Mouse (Mus musculus): ENCODE results near the gene Nsmce4a. TPM values are rescaled to one million over a fixed set of nuclear protein-coding genes. Genes with fewer than 3 reads are reported as not detected.

Gene Nsmce4a
- 55.1 and 67.9 TPM in 2 replicates for polyA plus RNA-seq (2011; ENCODE audit: insufficient read length, low read depth, missing spikeins)

- no peak within 1 kb of the TSS for H3K4me3 ChIP-seq (ENCODE audit: insufficient read depth, low read length)
- H3K4me1 ChIP-seq (ENCODE audit: control insufficient read depth, insufficient read depth, low read length): 0 out of 2 replicates have a peak, but pooled peaks cover 5% of the 10 kb centered on the region
- H3K27ac ChIP-seq (ENCODE audit: insufficient read depth, low read length): no peak within 1 kb of the TSS
- TF ChIP-seq POLR2A (IDR thresholded peaks at IDR 0.05; ENCODE audit: low read depth, low read length) (no peak), CTCF (IDR thresholded peaks at IDR 0.05; ENCODE audit: borderline replicate concordance, insufficient read depth, low read length) (no peak)
Observed at GRCm38 (mm10) chr7:130572821-130573220, at the start of gene Nsmce4a. Gene Nsmce4a (minus strand): TSS chr7:130573118.

- TF ChIP-seq POLR2A (IDR thresholded peaks at IDR 0.05; ENCODE audit: low read depth, low read length) (no peak), CTCF (IDR thresholded peaks at IDR 0.05; ENCODE audit: borderline replicate concordance, insufficient read depth, low read length) (no peak)
- H3K27ac ChIP-seq (ENCODE audit: insufficient read depth, low read length): no peak overlapping the region
- no peak overlapping the region for H3K4me3 ChIP-seq (ENCODE audit: insufficient read depth, low read length)
- H3K4me1 ChIP-seq (ENCODE audit: control insufficient read depth, insufficient read depth, low read length): no peaks in the 10 kb centered on the region
Observed at GRCm38 (mm10) chr7:130622359-130622758, 49.4 kb upstream of the Nsmce4a start.

GRCm38 (mm10) chr7:130621953-130622352 lies 49.0 kb upstream of the Nsmce4a start:
- Histone ChIP-seq H3K4me1 (ENCODE audit: control insufficient read depth, insufficient read depth, low read length) (no peaks in the 10 kb centered on the region), H3K27ac (ENCODE audit: insufficient read depth, low read length) (no peak overlapping the region), H3K4me3 (ENCODE audit: insufficient read depth, low read length) (no peak overlapping the region)
- TF ChIP-seq CTCF (IDR thresholded peaks at IDR 0.05; ENCODE audit: borderline replicate concordance, insufficient read depth, low read length): no peak
- TF ChIP-seq POLR2A (IDR thresholded peaks at IDR 0.05; ENCODE audit: low read depth, low read length): no peak

- TF ChIP-seq CTCF (IDR thresholded peaks at IDR 0.05; ENCODE audit: borderline replicate concordance, insufficient read depth, low read length) (no peak), POLR2A (IDR thresholded peaks at IDR 0.05; ENCODE audit: low read depth, low read length) (no peak)
- Histone ChIP-seq H3K27ac (ENCODE audit: insufficient read depth, low read length) (no peak overlapping the region), H3K4me3 (ENCODE audit: insufficient read depth, low read length) (no peak overlapping the region), H3K4me1 (ENCODE audit: control insufficient read depth, insufficient read depth, low read length) (no peaks in the 10 kb centered on the region)
Observed at GRCm38 (mm10) chr7:130621068-130621467, 48.1 kb upstream of the Nsmce4a start.

GRCm38 (mm10) chr7:130617591-130617990 lies 44.7 kb upstream of the Nsmce4a start:
- TF ChIP-seq POLR2A (IDR thresholded peaks at IDR 0.05; ENCODE audit: low read depth, low read length): no peak
- no peak for TF ChIP-seq CTCF (IDR thresholded peaks at IDR 0.05; ENCODE audit: borderline replicate concordance, insufficient read depth, low read length)

GRCm38 (mm10) chr7:130613973-130614372 lies 41.1 kb upstream of the Nsmce4a start:
- Histone ChIP-seq H3K4me3 (ENCODE audit: insufficient read depth, low read length) (no peak overlapping the region), H3K27ac (ENCODE audit: insufficient read depth, low read length) (no peak overlapping the region)
- no peak for TF ChIP-seq POLR2A (IDR thresholded peaks at IDR 0.05; ENCODE audit: low read depth, low read length)
- no peak for TF ChIP-seq CTCF (IDR thresholded peaks at IDR 0.05; ENCODE audit: borderline replicate concordance, insufficient read depth, low read length)

More at GRCm38 (mm10) chr7:130617591-130617990, 44.7 kb upstream of the Nsmce4a start:
- Histone ChIP-seq H3K4me1 (ENCODE audit: control insufficient read depth, insufficient read depth, low read length) (no peaks in the 10 kb centered on the region), H3K27ac (ENCODE audit: insufficient read depth, low read length) (no peak overlapping the region), H3K4me3 (ENCODE audit: insufficient read depth, low read length) (no peak overlapping the region)

GRCm38 (mm10) chr7:130606958-130607357 lies 34.0 kb upstream of the Nsmce4a start:
- H3K27ac ChIP-seq (ENCODE audit: insufficient read depth, low read length): no peak overlapping the region
- H3K4me3 ChIP-seq (ENCODE audit: insufficient read depth, low read length): no peak overlapping the region
- no peaks in the 10 kb centered on the region for H3K4me1 ChIP-seq (ENCODE audit: control insufficient read depth, insufficient read depth, low read length)
- TF ChIP-seq CTCF (IDR thresholded peaks at IDR 0.05; ENCODE audit: borderline replicate concordance, insufficient read depth, low read length): no peak
- TF ChIP-seq POLR2A (IDR thresholded peaks at IDR 0.05; ENCODE audit: low read depth, low read length): no peak

More at GRCm38 (mm10) chr7:130613973-130614372, 41.1 kb upstream of the Nsmce4a start:
- no peaks in the 10 kb centered on the region for H3K4me1 ChIP-seq (ENCODE audit: control insufficient read depth, insufficient read depth, low read length)

- Histone ChIP-seq H3K4me1 (ENCODE audit: control insufficient read depth, insufficient read depth, low read length) (no peaks in the 10 kb centered on the region), H3K4me3 (ENCODE audit: insufficient read depth, low read length) (no peak overlapping the region), H3K27ac (ENCODE audit: insufficient read depth, low read length) (no peak overlapping the region)
- peak; percentile 50; the same call in 1 of the 2 replicates for TF ChIP-seq CTCF (IDR thresholded peaks at IDR 0.05; ENCODE audit: borderline replicate concordance, insufficient read depth, low read length)
- TF ChIP-seq POLR2A (IDR thresholded peaks at IDR 0.05; ENCODE audit: low read depth, low read length): no peak
Observed at GRCm38 (mm10) chr7:130605111-130605510, 32.2 kb upstream of the Nsmce4a start.

GRCm38 (mm10) chr7:130604390-130604789 lies 31.5 kb upstream of the Nsmce4a start:
- Histone ChIP-seq H3K4me1 (ENCODE audit: control insufficient read depth, insufficient read depth, low read length) (no peaks in the 10 kb centered on the region), H3K4me3 (ENCODE audit: insufficient read depth, low read length) (no peak overlapping the region), H3K27ac (ENCODE audit: insufficient read depth, low read length) (no peak overlapping the region)
- TF ChIP-seq CTCF (IDR thresholded peaks at IDR 0.05; ENCODE audit: borderline replicate concordance, insufficient read depth, low read length): no peak
- no peak for TF ChIP-seq POLR2A (IDR thresholded peaks at IDR 0.05; ENCODE audit: low read depth, low read length)

- no peak overlapping the region for H3K27ac ChIP-seq (ENCODE audit: insufficient read depth, low read length)
- TF ChIP-seq POLR2A (IDR thresholded peaks at IDR 0.05; ENCODE audit: low read depth, low read length) (no peak), CTCF (IDR thresholded peaks at IDR 0.05; ENCODE audit: borderline replicate concordance, insufficient read depth, low read length) (no peak)
- H3K4me3 ChIP-seq (ENCODE audit: insufficient read depth, low read length): no peak overlapping the region
- no peaks in the 10 kb centered on the region for H3K4me1 ChIP-seq (ENCODE audit: control insufficient read depth, insufficient read depth, low read length)
Observed at GRCm38 (mm10) chr7:130603556-130603955, 30.6 kb upstream of the Nsmce4a start.

Data from embryonic fibroblast, embryonic 13.5 days (primary cell).